Mouse (Mus musculus) G1E (cell line): ENCODE measurements around the gene Steap3.

Experiments used
- CTCF ChIP-seq: IDR thresholded peaks from 2 replicates; pipeline ENCODE4 v1.5.1; 2012; ENCODE audit warnings: low read depth, low read length, inconsistent platforms, mixed read lengths
- GATA1 ChIP-seq: IDR thresholded peaks from 2 replicates; pipeline ENCODE4 v1.6.1; 2012; ENCODE audit warnings: borderline replicate concordance, low read length, inconsistent platforms, mixed read lengths
- GATA2 ChIP-seq: IDR thresholded peaks from 2 replicates; pipeline ENCODE4 v1.6.1; 2012; ENCODE audit warnings: low read depth, low read length, inconsistent platforms, borderline replicate concordance
- POLR2AphosphoS5 ChIP-seq: IDR thresholded peaks from 2 replicates; pipeline ENCODE4 v1.6.1; 2012; ENCODE audit warnings: low read depth, low read length, inconsistent platforms; ENCODE audit not compliant: insufficient replicate concordance

GRCm38 (mm10) chr1:120250586-120250985, 21.9 kb downstream of the Steap3 start:
- no peak for TF ChIP-seq GATA1
- no peak for TF ChIP-seq GATA2
- TF ChIP-seq CTCF, result no peak
- TF ChIP-seq POLR2AphosphoS5, result no peak
